Mouse (Mus musculus): ENCODE data around the gene Lmln.
"Not testable (repeated sequence)": the region's sequence is repeated elsewhere in the genome, so short reads cannot be mapped to it uniquely, and the experiment has no call there.

Lmln gene

GRCm38 (mm10) chr16:33135167-33135566 is 72.8 kb downstream of the Lmln start:
- no peak for DNase-seq (ENCODE audit: low spot score)

- DNase-seq (ENCODE audit: low spot score): not testable (repeated sequence)
Measured at GRCm38 (mm10) chr16:33139061-33139460, 76.7 kb downstream of the Lmln start.

- DNase-seq (ENCODE audit: low spot score): no peak
Measured at GRCm38 (mm10) chr16:33141758-33142280, 79.5 kb downstream of the Lmln start.

GRCm38 (mm10) chr16:33143452-33143851 is 81.1 kb downstream of the Lmln start:
- DNase-seq (ENCODE audit: low spot score): no peak

- DNase-seq (ENCODE audit: low spot score): no peak
Measured at GRCm38 (mm10) chr16:33146185-33146584, 83.9 kb downstream of the Lmln start.

GRCm38 (mm10) chr16:33148135-33148534 is 85.8 kb downstream of the Lmln start:
- DNase-seq (ENCODE audit: low spot score): no peak

- not testable (repeated sequence) for DNase-seq (ENCODE audit: low spot score)
Measured at GRCm38 (mm10) chr16:33150875-33151274, 88.6 kb downstream of the Lmln start.

GRCm38 (mm10) chr16:33151558-33151957 is 89.2 kb downstream of the Lmln start:
- DNase-seq (ENCODE audit: low spot score): no peak

GRCm38 (mm10) chr16:33154992-33155391 is 92.7 kb downstream of the Lmln start:
- DNase-seq (ENCODE audit: low spot score): no peak

GRCm38 (mm10) chr16:33158006-33158405 is 95.7 kb downstream of the Lmln start:
- no peak for DNase-seq (ENCODE audit: low spot score)

- no peak for DNase-seq (ENCODE audit: low spot score)
Measured at GRCm38 (mm10) chr16:33158590-33159071, 96.3 kb downstream of the Lmln start.

- DNase-seq (ENCODE audit: low spot score): no peak
Measured at GRCm38 (mm10) chr16:33159363-33159762, 97.0 kb downstream of the Lmln start.

GRCm38 (mm10) chr16:33163330-33164090 is 101.2 kb downstream of the Lmln start:
- no peak for DNase-seq (ENCODE audit: low spot score)

- DNase-seq (ENCODE audit: low spot score): not testable (repeated sequence)
Measured at GRCm38 (mm10) chr16:33166284-33166683, 104.0 kb downstream of the Lmln start.

- no peak for DNase-seq (ENCODE audit: low spot score)
Measured at GRCm38 (mm10) chr16:33167537-33167936, 105.2 kb downstream of the Lmln start.

- no peak for DNase-seq (ENCODE audit: low spot score)
Measured at GRCm38 (mm10) chr16:33169471-33170034, 107.2 kb downstream of the Lmln start.

GRCm38 (mm10) chr16:33170716-33171587 is 108.6 kb downstream of the Lmln start:
- DNase-seq (ENCODE audit: low spot score): no peak

GRCm38 (mm10) chr16:33171800-33172199 is 109.5 kb downstream of the Lmln start:
- no peak for DNase-seq (ENCODE audit: low spot score)

GRCm38 (mm10) chr16:33173151-33173550 is 110.8 kb downstream of the Lmln start:
- no peak for DNase-seq (ENCODE audit: low spot score)

- DNase-seq (ENCODE audit: low spot score): no peak
Measured at GRCm38 (mm10) chr16:33174695-33175094, 112.4 kb downstream of the Lmln start.

- DNase-seq (ENCODE audit: low spot score): not testable (repeated sequence)
Measured at GRCm38 (mm10) chr16:33176831-33177230, 114.5 kb downstream of the Lmln start.
